Mouse (Mus musculus): ENCODE data around the gene Atg7. TPM values are rescaled to one million over a fixed set of nuclear protein-coding genes. Genes with fewer than 3 reads are reported as not detected.

Gene Atg7
- polyA plus RNA-seq, 1 experiment, result 43.3 TPM

DNA sequence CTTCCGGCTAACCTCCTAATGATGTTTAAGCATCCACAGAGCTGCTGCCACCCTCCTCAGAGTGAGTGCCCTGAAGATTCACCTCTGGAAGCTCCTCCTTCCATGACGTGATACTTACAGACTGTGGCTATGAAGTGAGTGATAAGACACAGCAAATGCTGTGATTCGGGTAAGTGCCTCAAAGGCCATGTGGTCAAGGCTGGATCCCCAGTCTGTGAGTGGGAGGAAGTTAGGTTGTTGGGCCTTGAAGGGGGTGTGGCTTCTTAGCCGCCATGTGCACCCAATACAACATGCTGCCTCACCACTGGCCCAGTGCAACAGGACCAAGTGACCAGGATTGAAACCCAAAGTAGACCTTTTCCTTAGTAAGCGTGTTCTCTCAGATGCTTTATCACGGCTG, 261.3 kb downstream of the Atg7 start:
- 58% methylated on average over 6 of the region's 6 CpGs for WGBS
- no peak overlapping the region for H3K27ac ChIP-seq (ENCODE audit: control insufficient read depth, insufficient read depth, low read depth, low read length, poor library complexity)

DNA sequence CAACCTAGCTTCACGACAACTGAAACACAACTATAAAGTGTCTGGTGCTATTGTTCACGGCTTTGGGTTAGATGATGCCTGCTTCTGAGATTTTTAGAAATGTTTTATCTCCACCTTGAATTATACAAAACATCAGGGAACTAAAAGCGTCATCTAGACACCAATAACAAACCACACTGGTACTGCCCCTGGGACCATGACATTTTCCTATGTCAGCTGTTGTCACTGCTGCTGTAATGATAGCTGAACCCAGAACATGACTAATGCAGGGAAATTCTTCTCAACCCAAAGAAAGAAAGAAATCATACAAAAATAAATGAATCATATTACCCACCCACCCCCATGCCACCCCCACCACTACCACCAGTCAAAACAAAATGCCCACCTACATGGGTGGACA, 261.9 kb downstream of the Atg7 start:
- no peak for TF ChIP-seq POLR2A (IDR thresholded peaks at IDR 0.05; ENCODE audit: borderline replicate concordance, control insufficient read depth, low read depth, low read length)
- no peak for TF ChIP-seq CTCF (IDR thresholded peaks at IDR 0.05; ENCODE audit: control insufficient read depth, insufficient read depth, low read length)
- no peak overlapping the region for H3K27ac ChIP-seq (ENCODE audit: control insufficient read depth, insufficient read depth, low read depth, low read length, poor library complexity)
- 88% methylated on average over 3 of the region's 3 CpGs for WGBS
- H3K4me1 ChIP-seq (ENCODE audit: control insufficient read depth, insufficient read depth, low read length), result peaks cover 6% of the 10 kb centered on the region; the same call in 1 of the 2 replicates
- H3K4me3 ChIP-seq (replicated peaks; ENCODE audit: control insufficient read depth, low read depth, low read length), result no peak overlapping the region

More for the DNA sequence above, 261.3 kb downstream of the Atg7 start:
- TF ChIP-seq POLR2A (IDR thresholded peaks at IDR 0.05; ENCODE audit: borderline replicate concordance, control insufficient read depth, low read depth, low read length) (no peak), CTCF (IDR thresholded peaks at IDR 0.05; ENCODE audit: control insufficient read depth, insufficient read depth, low read length) (no peak)
- Histone ChIP-seq H3K4me3 (replicated peaks; ENCODE audit: control insufficient read depth, low read depth, low read length) (no peak overlapping the region), H3K4me1 (ENCODE audit: control insufficient read depth, insufficient read depth, low read length) (peaks cover 6% of the 10 kb centered on the region; the same call in 1 of the 2 replicates)

DNA sequence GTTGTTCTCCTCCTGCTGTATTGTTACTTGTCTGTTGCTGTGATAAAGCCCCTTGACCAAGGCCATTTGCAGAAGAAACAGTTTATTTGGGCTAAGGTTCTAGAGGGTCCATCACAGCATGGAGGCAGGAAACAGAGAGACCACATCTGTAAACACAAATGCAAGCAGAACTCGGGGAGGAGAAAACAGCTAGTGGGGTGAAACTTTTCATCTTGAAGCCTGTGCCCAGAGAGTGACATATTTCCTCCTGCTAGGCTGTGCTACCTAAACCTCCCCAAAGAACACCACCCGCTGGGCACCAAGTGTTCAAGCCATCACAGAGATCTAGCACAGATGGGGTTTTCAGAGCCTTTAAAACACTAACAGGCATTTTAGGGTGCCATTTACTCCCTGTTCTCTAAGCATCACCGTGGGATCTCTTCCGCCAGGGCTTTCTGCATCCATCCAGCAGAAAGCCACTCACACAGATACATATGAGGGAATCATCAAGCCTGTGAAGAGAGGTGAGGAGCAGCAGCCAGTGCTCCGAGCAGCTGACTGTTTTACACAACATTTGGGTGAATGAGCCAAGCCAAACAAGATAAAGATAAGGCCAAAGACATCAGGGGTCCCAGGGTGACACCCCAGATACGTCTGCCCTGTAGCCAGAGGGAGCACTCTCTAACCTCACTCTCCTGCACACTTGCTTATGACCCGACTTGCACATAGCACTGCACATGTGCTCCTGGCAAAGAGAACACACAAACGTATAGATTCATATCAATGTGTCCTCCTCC, 262.5 kb downstream of the Atg7 start:
- no peak overlapping the region for H3K27ac ChIP-seq (ENCODE audit: control insufficient read depth, insufficient read depth, low read depth, low read length, poor library complexity)
- H3K4me1 ChIP-seq (ENCODE audit: control insufficient read depth, insufficient read depth, low read length), result peaks cover 6% of the 10 kb centered on the region; the same call in 1 of the 2 replicates
- 55% methylated on average over 8 of the region's 8 CpGs for WGBS
- no peak overlapping the region for H3K4me3 ChIP-seq (replicated peaks; ENCODE audit: control insufficient read depth, low read depth, low read length)
- TF ChIP-seq CTCF (IDR thresholded peaks at IDR 0.05; ENCODE audit: control insufficient read depth, insufficient read depth, low read length), result no peak
- TF ChIP-seq POLR2A (IDR thresholded peaks at IDR 0.05; ENCODE audit: borderline replicate concordance, control insufficient read depth, low read depth, low read length), result no peak

DNA sequence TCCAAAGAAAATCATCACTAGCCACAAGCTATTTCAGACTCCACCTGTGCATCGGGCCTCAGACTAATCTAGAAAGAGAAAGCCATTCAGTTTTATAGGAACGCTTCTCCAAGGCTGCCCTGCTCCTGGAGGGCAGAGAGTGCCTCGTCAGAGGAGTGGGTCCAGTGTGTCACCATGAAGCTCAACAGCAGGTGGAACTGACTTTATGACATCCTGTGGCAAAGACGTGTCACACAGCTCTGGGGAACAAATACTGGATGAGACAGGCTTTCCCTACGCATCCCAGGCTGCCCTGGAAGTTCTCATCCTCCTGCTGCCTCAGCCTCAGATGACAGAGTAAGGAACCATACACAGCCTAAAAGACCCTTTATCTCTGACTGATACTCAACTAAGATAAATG, 263.3 kb downstream of the Atg7 start:
- no peak for TF ChIP-seq POLR2A (IDR thresholded peaks at IDR 0.05; ENCODE audit: borderline replicate concordance, control insufficient read depth, low read depth, low read length)
- Histone ChIP-seq H3K27ac (ENCODE audit: control insufficient read depth, insufficient read depth, low read depth, low read length, poor library complexity) (no peak overlapping the region), H3K4me3 (replicated peaks; ENCODE audit: control insufficient read depth, low read depth, low read length) (no peak overlapping the region), H3K4me1 (ENCODE audit: control insufficient read depth, insufficient read depth, low read length) (peaks cover 6% of the 10 kb centered on the region; the same call in 1 of the 2 replicates)
- WGBS, result 70% methylated on average over 5 of the region's 5 CpGs

DNA sequence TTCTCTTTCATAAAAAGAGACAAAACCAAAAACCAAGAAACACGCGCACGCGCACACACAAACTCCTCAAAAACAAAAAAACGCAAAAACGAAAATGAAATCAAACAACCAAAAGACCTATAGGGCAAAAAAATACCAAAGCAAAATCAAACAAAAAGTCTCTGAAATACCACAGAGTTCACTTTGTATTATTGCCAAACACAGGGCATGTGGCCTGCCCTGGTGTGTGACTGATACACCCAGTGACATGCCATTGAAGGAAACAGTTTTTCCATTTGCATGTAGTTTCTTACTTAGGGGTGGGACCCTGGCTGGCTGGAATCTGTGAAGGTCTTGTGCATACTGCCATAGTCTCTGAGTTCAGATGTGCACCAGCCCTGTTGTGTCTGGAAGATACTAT, 264.6 kb downstream of the Atg7 start:
- WGBS, result 79% methylated on average over 6 of the region's 6 CpGs
- Histone ChIP-seq H3K4me1 (ENCODE audit: control insufficient read depth, insufficient read depth, low read length) (peaks cover 6% of the 10 kb centered on the region; the same call in 1 of the 2 replicates), H3K27ac (ENCODE audit: control insufficient read depth, insufficient read depth, low read depth, low read length, poor library complexity) (no peak overlapping the region), H3K4me3 (replicated peaks; ENCODE audit: control insufficient read depth, low read depth, low read length) (no peak overlapping the region)
- TF ChIP-seq POLR2A (IDR thresholded peaks at IDR 0.05; ENCODE audit: borderline replicate concordance, control insufficient read depth, low read depth, low read length), result no peak
- TF ChIP-seq CTCF (IDR thresholded peaks at IDR 0.05; ENCODE audit: control insufficient read depth, insufficient read depth, low read length), result no peak

DNA sequence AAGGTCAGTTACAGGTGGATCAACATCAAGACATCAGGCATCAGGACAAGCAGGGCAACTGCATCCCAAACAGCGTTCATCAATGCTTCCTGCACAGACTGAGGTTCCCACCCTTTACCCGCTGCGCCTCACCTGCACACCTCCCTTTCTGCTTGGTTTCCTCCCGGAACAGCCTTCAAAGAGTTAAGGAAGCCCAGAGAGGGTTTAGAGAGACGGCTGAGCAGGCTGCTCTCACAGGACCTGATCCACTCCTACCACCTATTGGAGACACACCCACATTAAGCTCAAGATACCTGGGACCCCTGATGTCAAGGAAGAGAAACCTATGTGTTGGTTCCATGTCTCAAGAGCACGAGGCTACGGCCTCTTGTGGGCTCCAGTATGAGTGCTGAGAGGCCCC, 266.9 kb downstream of the Atg7 start:
- Histone ChIP-seq H3K27ac (ENCODE audit: control insufficient read depth, insufficient read depth, low read depth, low read length, poor library complexity) (no peak overlapping the region), H3K4me3 (replicated peaks; ENCODE audit: control insufficient read depth, low read depth, low read length) (no peak overlapping the region), H3K4me1 (ENCODE audit: control insufficient read depth, insufficient read depth, low read length) (peaks cover 4% of the 10 kb centered on the region; the same call in 1 of the 2 replicates)
- TF ChIP-seq CTCF (IDR thresholded peaks at IDR 0.05; ENCODE audit: control insufficient read depth, insufficient read depth, low read length) (no peak), POLR2A (IDR thresholded peaks at IDR 0.05; ENCODE audit: borderline replicate concordance, control insufficient read depth, low read depth, low read length) (no peak)
- WGBS, result 85% methylated on average over 7 of the region's 7 CpGs

Other genes with a start within 250 kb of the Atg7 start
- not detected in 2 replicates for gene Hrh1, start 245.2 kb upstream of the Atg7 start, polyA plus RNA-seq (2011; ENCODE audit: insufficient read depth, insufficient read length, low replicate concordance, missing spikeins)